Mouse (Mus musculus): Measurements from ENCODE around the gene Spr.

DNA sequence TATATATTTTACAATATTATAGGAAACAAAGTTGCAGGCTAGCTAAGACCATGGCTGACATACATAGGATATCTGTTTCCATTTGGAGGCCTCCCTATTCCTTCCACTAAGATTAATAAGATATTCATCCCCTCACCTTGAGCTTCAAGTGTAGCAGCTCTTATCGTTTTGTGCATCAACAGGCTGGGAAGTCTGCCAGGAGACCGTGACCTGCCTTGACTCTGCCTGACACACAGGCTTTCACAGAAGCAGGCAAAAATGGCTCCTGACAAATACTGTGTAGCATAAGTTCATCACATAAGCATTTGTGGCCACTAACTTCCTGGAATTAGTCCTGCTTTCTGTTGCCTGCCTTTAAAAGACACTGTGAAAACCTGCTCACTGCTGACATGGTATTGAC, 41.1 kb downstream of the Spr start:
- no peak for TF ChIP-seq CTCF (IDR thresholded peaks at IDR 0.05; ENCODE audit: low read depth)
- TF ChIP-seq EP300 (IDR thresholded peaks at IDR 0.05; ENCODE audit: low read depth): no peak
